Mouse (Mus musculus) adrenal gland, postnatal 10 days (tissue): ENCODE results near the gene Rhbdd1. TPM values are rescaled to one million over a fixed set of nuclear protein-coding genes. Genes with fewer than 3 reads are reported as not detected.

Experiments
- DNase-seq: peaks from one replicate; pipeline ENCODE4 v3.0.0; 2021; ENCODE audit warnings: mixed read lengths
- long read RNA-seq, 2 experiments: library from polyadenylated mRNA; stranded (forward); transcript quantifications; one replicate each; pipeline ENCODE4 v2.0.0; 2021
- total RNA-seq, 2 experiments: library from RNA; stranded (reverse); gene quantifications; 2 replicates each; pipeline ENCODE4 v1.2.3; 2021

Gene Rhbdd1
- total RNA-seq = 10 to 100 TPM; 20.4 to 21.2 TPM
- long read RNA-seq, experiment 1, transcript Rhbdd1-201 (7 exons, 3,636 nt) = major isoform, 9 of 13 reads
- long read RNA-seq, experiment 1, partial matches to known transcripts = 1 of 13 reads
- long read RNA-seq, experiment 1, other reads (novel, unspliced or antisense) = 3 of 13 reads
- long read RNA-seq, experiment 2, transcript Rhbdd1-201 (7 exons, 3,636 nt) = major isoform, 5 of 10 reads
- long read RNA-seq, experiment 2, partial matches to known transcripts = 0 of 10 reads
- long read RNA-seq, experiment 2, other reads (novel, unspliced or antisense) = 5 of 10 reads

- DNase-seq = peak; percentile 98
Observed at GRCm38 (mm10) chr1:82316111-82316745, at the start of gene Rhbdd1. Rhbdd1 (plus strand) TSS chr1:82316452.

- DNase-seq = no peak
Observed at GRCm38 (mm10) chr1:82267547-82267946, 48.7 kb upstream of the Rhbdd1 start.

GRCm38 (mm10) chr1:82272231-82272630, 44.0 kb upstream of the Rhbdd1 start:
- DNase-seq = no peak

GRCm38 (mm10) chr1:82273529-82273928, 42.7 kb upstream of the Rhbdd1 start:
- no peak for DNase-seq

- DNase-seq = no peak
Observed at GRCm38 (mm10) chr1:82274361-82274760, 41.9 kb upstream of the Rhbdd1 start.

GRCm38 (mm10) chr1:82279768-82280167, 36.5 kb upstream of the Rhbdd1 start:
- DNase-seq = no peak

- DNase-seq = no peak
Observed at GRCm38 (mm10) chr1:82281823-82282222, 34.4 kb upstream of the Rhbdd1 start.

GRCm38 (mm10) chr1:82282992-82283611, 33.1 kb upstream of the Rhbdd1 start:
- peak; percentile 94 for DNase-seq

- DNase-seq = peak; percentile 35
Observed at GRCm38 (mm10) chr1:82283901-82284301, 32.4 kb upstream of the Rhbdd1 start.

GRCm38 (mm10) chr1:82284403-82284802, 31.8 kb upstream of the Rhbdd1 start:
- peak; percentile 24 for DNase-seq

- DNase-seq = peak; percentile 38
Observed at GRCm38 (mm10) chr1:82285461-82286189, 30.6 kb upstream of the Rhbdd1 start.

- DNase-seq = peak; percentile 38
Observed at GRCm38 (mm10) chr1:82286190-82287051, 29.8 kb upstream of the Rhbdd1 start.

- peak; percentile 35 for DNase-seq
Observed at GRCm38 (mm10) chr1:82287052-82287775, 29.0 kb upstream of the Rhbdd1 start.

GRCm38 (mm10) chr1:82287776-82288325, 28.4 kb upstream of the Rhbdd1 start:
- no peak for DNase-seq

GRCm38 (mm10) chr1:82288421-82288990, 27.7 kb upstream of the Rhbdd1 start:
- no peak for DNase-seq

- no peak for DNase-seq
Observed at GRCm38 (mm10) chr1:82289116-82289989, 26.9 kb upstream of the Rhbdd1 start.

- DNase-seq = peak; percentile 59
Observed at GRCm38 (mm10) chr1:82289990-82290681, 26.1 kb upstream of the Rhbdd1 start.

- DNase-seq = peak; percentile 90
Observed at GRCm38 (mm10) chr1:82290723-82291150, 25.5 kb upstream of the Rhbdd1 start.
